Mouse (Mus musculus): ENCODE measurements around the gene Cox15. TPM values are rescaled to one million over a fixed set of nuclear protein-coding genes. Genes with fewer than 3 reads are reported as not detected.

Gene Cox15
- polyA plus RNA-seq, 1 experiment from 2014 or later, result 11.0 TPM

GRCm38 (mm10) chr19:43772311-43772710 is 19.5 kb upstream of the Cox15 start:
- no peak overlapping the region for H3K4me3 ChIP-seq (ENCODE audit: low read depth, low read length)
- no peak overlapping the region for H3K4me2 ChIP-seq
- H3K27me3 ChIP-seq (ENCODE audit: insufficient read depth, low read length), result no peaks in the 10 kb centered on the region
- TF ChIP-seq CTCF (IDR thresholded peaks at IDR 0.05; ENCODE audit: low read depth), result no peak
- no peak overlapping the region for H3K27ac ChIP-seq (ENCODE audit: low read depth)
- H3K36me3 ChIP-seq (ENCODE audit: insufficient read depth), result no peaks in the 10 kb centered on the region
- no peak for ATAC-seq (ENCODE audit: insufficient read depth)
- no peak overlapping the region for H3K9ac ChIP-seq
- 65% methylated on average over 6 of the region's 6 CpGs for WGBS
- DNase-seq, result no peak
- no peaks in the 10 kb centered on the region for H3K4me1 ChIP-seq (ENCODE audit: insufficient read depth)
- H3K9me3 ChIP-seq (ENCODE audit: low read depth, low read length), result no peaks in the 10 kb centered on the region

DNA sequence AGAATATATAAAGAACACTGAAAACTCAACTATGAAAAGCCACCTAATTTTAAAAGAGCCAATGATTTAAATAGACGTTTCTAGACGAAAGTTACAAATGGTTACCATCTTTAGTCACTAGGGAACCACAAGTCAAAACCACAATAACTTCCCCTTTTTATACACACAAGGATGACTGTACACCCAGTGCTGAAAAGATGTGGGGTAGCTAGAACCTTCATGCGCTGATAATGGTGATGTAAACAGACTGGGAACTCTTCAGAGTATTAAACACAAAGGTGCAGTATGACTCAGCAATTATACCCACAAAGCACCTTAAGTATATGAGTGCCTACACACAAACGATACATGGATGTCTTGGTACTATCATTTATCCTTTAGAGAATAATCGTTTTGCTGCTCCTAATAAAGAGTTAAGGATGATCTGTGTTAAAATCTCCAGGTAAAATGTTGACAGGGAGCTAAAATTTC is 18.7 kb upstream of the Cox15 start:
- Histone ChIP-seq H3K4me3 (ENCODE audit: low read depth, low read length) (no peak overlapping the region), H3K27ac (ENCODE audit: low read depth) (no peak overlapping the region), H3K4me2 (no peak overlapping the region), H3K36me3 (ENCODE audit: insufficient read depth) (no peaks in the 10 kb centered on the region), H3K9me3 (ENCODE audit: low read depth, low read length) (no peaks in the 10 kb centered on the region), H3K9ac (no peak overlapping the region), H3K27me3 (ENCODE audit: insufficient read depth, low read length) (no peaks in the 10 kb centered on the region), H3K4me1 (ENCODE audit: insufficient read depth) (no peaks in the 10 kb centered on the region)
- DNase-seq, result no peak
- no peak for TF ChIP-seq CTCF (IDR thresholded peaks at IDR 0.05; ENCODE audit: low read depth)
- WGBS, result 77% methylated on average over 5 of the region's 5 CpGs
- no peak for ATAC-seq (ENCODE audit: insufficient read depth)

GRCm38 (mm10) chr19:43770584-43770983 is 17.8 kb upstream of the Cox15 start:
- no peaks in the 10 kb centered on the region for H3K4me1 ChIP-seq (ENCODE audit: insufficient read depth)
- TF ChIP-seq CTCF (IDR thresholded peaks at IDR 0.05; ENCODE audit: low read depth), result no peak
- ATAC-seq (ENCODE audit: insufficient read depth) (no peak), DNase-seq (no peak)
- H3K4me2 ChIP-seq, result no peak overlapping the region
- no peak overlapping the region for H3K9ac ChIP-seq
- H3K27me3 ChIP-seq (ENCODE audit: insufficient read depth, low read length), result no peaks in the 10 kb centered on the region
- H3K4me3 ChIP-seq (ENCODE audit: low read depth, low read length), result no peak overlapping the region
- H3K36me3 ChIP-seq (ENCODE audit: insufficient read depth), result no peaks in the 10 kb centered on the region
- H3K9me3 ChIP-seq (ENCODE audit: low read depth, low read length), result no peaks in the 10 kb centered on the region
- H3K27ac ChIP-seq (ENCODE audit: low read depth), result no peak overlapping the region
- 75% methylated on average over 4 of the region's 4 CpGs for WGBS

- Histone ChIP-seq H3K36me3 (ENCODE audit: insufficient read depth) (no peaks in the 10 kb centered on the region), H3K27ac (ENCODE audit: low read depth) (no peak overlapping the region), H3K9me3 (ENCODE audit: low read depth, low read length) (no peaks in the 10 kb centered on the region), H3K27me3 (ENCODE audit: insufficient read depth, low read length) (no peaks in the 10 kb centered on the region), H3K4me1 (ENCODE audit: insufficient read depth) (no peaks in the 10 kb centered on the region), H3K4me3 (ENCODE audit: low read depth, low read length) (no peak overlapping the region), H3K4me2 (no peak overlapping the region), H3K9ac (no peak overlapping the region)
- DNase-seq, result no peak
- WGBS, result 72% methylated on average over 5 of the region's 5 CpGs
- TF ChIP-seq CTCF (IDR thresholded peaks at IDR 0.05; ENCODE audit: low read depth), result no peak
- no peak for ATAC-seq (ENCODE audit: insufficient read depth)
Measured at GRCm38 (mm10) chr19:43769366-43769960, 16.7 kb upstream of the Cox15 start.

- WGBS, result 40% methylated on average over 9 of the region's 9 CpGs
- Histone ChIP-seq H3K4me3 (ENCODE audit: low read depth, low read length) (no peak overlapping the region), H3K36me3 (ENCODE audit: insufficient read depth) (no peaks in the 10 kb centered on the region), H3K27ac (ENCODE audit: low read depth) (no peak overlapping the region), H3K27me3 (ENCODE audit: insufficient read depth, low read length) (no peaks in the 10 kb centered on the region), H3K9me3 (ENCODE audit: low read depth, low read length) (no peaks in the 10 kb centered on the region), H3K9ac (no peak overlapping the region), H3K4me2 (no peak overlapping the region), H3K4me1 (ENCODE audit: insufficient read depth) (no peaks in the 10 kb centered on the region)
- no peak for ATAC-seq (ENCODE audit: insufficient read depth)
- TF ChIP-seq CTCF (IDR thresholded peaks at IDR 0.05; ENCODE audit: low read depth), result no peak
- DNase-seq, result no peak
Measured at GRCm38 (mm10) chr19:43767549-43768322, 14.9 kb upstream of the Cox15 start.

DNA sequence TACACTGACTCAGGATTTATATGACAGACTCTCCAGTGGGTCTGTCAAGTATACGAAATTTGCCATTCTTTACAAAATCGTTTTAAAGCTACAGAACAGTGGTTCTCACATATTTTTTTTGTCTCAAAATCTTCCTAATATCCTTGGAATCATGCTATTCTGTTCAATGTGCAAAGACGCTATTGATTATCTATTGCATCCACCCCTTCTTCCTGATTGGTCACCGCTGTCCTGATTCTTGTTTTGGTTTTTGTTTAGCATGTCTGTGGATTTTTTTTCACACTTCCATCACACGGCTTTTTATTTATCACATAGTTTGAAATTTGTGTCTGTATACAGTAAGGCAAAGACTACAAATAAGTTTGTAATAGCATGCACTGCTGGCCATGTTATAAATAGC is 13.7 kb upstream of the Cox15 start:
- H3K27ac ChIP-seq (ENCODE audit: low read depth), result no peak overlapping the region
- no peak overlapping the region for H3K4me3 ChIP-seq (ENCODE audit: low read depth, low read length)
- no peak overlapping the region for H3K4me2 ChIP-seq
- no peak for TF ChIP-seq CTCF (IDR thresholded peaks at IDR 0.05; ENCODE audit: low read depth)
- H3K9me3 ChIP-seq (ENCODE audit: low read depth, low read length), result no peaks in the 10 kb centered on the region
- H3K36me3 ChIP-seq (ENCODE audit: insufficient read depth), result no peaks in the 10 kb centered on the region
- 83% methylated on average over 5 of the region's 5 CpGs for WGBS
- DNase-seq (no peak), ATAC-seq (ENCODE audit: insufficient read depth) (no peak)
- no peak overlapping the region for H3K9ac ChIP-seq
- H3K27me3 ChIP-seq (ENCODE audit: insufficient read depth, low read length), result no peaks in the 10 kb centered on the region
- H3K4me1 ChIP-seq (ENCODE audit: insufficient read depth), result no peaks in the 10 kb centered on the region

GRCm38 (mm10) chr19:43762410-43762809 is 9.6 kb upstream of the Cox15 start:
- no peaks in the 10 kb centered on the region for H3K4me1 ChIP-seq (ENCODE audit: insufficient read depth)
- WGBS, result 62% methylated on average over 2 of the region's 2 CpGs
- H3K9me3 ChIP-seq (ENCODE audit: low read depth, low read length), result no peaks in the 10 kb centered on the region
- no peak overlapping the region for H3K4me2 ChIP-seq
- no peak for ATAC-seq (ENCODE audit: insufficient read depth)
- no peak overlapping the region for H3K4me3 ChIP-seq (ENCODE audit: low read depth, low read length)
- H3K27me3 ChIP-seq (ENCODE audit: insufficient read depth, low read length), result no peaks in the 10 kb centered on the region
- no peak for TF ChIP-seq CTCF (IDR thresholded peaks at IDR 0.05; ENCODE audit: low read depth)
- H3K27ac ChIP-seq (ENCODE audit: low read depth), result no peak overlapping the region
- no peaks in the 10 kb centered on the region for H3K36me3 ChIP-seq (ENCODE audit: insufficient read depth)
- DNase-seq, result no peak
- no peak overlapping the region for H3K9ac ChIP-seq

All from lung, embryonic 14.5 days (tissue).